Mouse (Mus musculus): ENCODE data around the gene Bnipl. TPM values are rescaled to one million over a fixed set of nuclear protein-coding genes. Genes with fewer than 3 reads are reported as not detected.
A peak's percentile ranks its signal among the peaks of the same experiment; 100 is the strongest.

The Bnipl gene
- polyA plus RNA-seq, 1 experiment from 2014 or later = not detected

GRCm38 (mm10) chr3:95270766-95271364, 19.9 kb upstream of the Bnipl start:
- Histone ChIP-seq H3K36me3 (ENCODE audit: inconsistent target) (peaks cover 26% of the 10 kb centered on the region), H3K79me2 (ENCODE audit: inconsistent target) (peaks cover 48% of the 10 kb centered on the region; the same call in 1 of the 2 replicates), H3K27ac (no peak overlapping the region), H3K4me3 (ENCODE audit: inconsistent target) (no peak overlapping the region)
- WGBS (ENCODE audit: missing documents) = 97% methylated on average over 12 of the region's 12 CpGs

GRCm38 (mm10) chr3:95269789-95270188, 18.8 kb upstream of the Bnipl start:
- 98% methylated on average over 5 of the region's 5 CpGs for WGBS (ENCODE audit: missing documents)
- H3K36me3 ChIP-seq (ENCODE audit: inconsistent target) = peaks cover 26% of the 10 kb centered on the region

GRCm38 (mm10) chr3:95267855-95268254, 16.9 kb upstream of the Bnipl start:
- no peak overlapping the region for H3K27ac ChIP-seq
- H3K4me3 ChIP-seq (ENCODE audit: inconsistent target) = no peak overlapping the region
- H3K36me3 ChIP-seq (ENCODE audit: inconsistent target) = peaks cover 26% of the 10 kb centered on the region
- H3K79me2 ChIP-seq (ENCODE audit: inconsistent target) = peaks cover 20% of the 10 kb centered on the region; the same call in 1 of the 2 replicates

More at GRCm38 (mm10) chr3:95269789-95270188, 18.8 kb upstream of the Bnipl start:
- Histone ChIP-seq H3K4me3 (ENCODE audit: inconsistent target) (no peak overlapping the region), H3K79me2 (ENCODE audit: inconsistent target) (peaks cover 37% of the 10 kb centered on the region; the same call in 1 of the 2 replicates), H3K27ac (no peak overlapping the region)

- peaks cover 30% of the 10 kb centered on the region for H3K36me3 ChIP-seq (ENCODE audit: inconsistent target)
- H3K4me3 ChIP-seq (ENCODE audit: inconsistent target) = no peak overlapping the region
- 94% methylated on average over 3 of the region's 3 CpGs for WGBS (ENCODE audit: missing documents)
- H3K27ac ChIP-seq = no peak overlapping the region
- H3K79me2 ChIP-seq (ENCODE audit: inconsistent target) = peaks cover 4% of the 10 kb centered on the region; the same call in 1 of the 2 replicates
These were observed 15.1 kb upstream of the Bnipl start for GRCm38 (mm10) chr3:95266052-95266451.

GRCm38 (mm10) chr3:95264724-95265123, 13.7 kb upstream of the Bnipl start:
- peaks cover 30% of the 10 kb centered on the region for H3K36me3 ChIP-seq (ENCODE audit: inconsistent target)
- 87% methylated on average over 1 of the region's 1 CpGs for WGBS (ENCODE audit: missing documents)
- H3K79me2 ChIP-seq (ENCODE audit: inconsistent target) = no peaks in the 10 kb centered on the region; the same call in 1 of the 2 replicates

GRCm38 (mm10) chr3:95263089-95263739, 12.2 kb upstream of the Bnipl start:
- peak overlapping the region; percentile 46 for H3K27ac ChIP-seq
- peaks cover 42% of the 10 kb centered on the region for H3K36me3 ChIP-seq (ENCODE audit: inconsistent target)
- no peak overlapping the region for H3K4me3 ChIP-seq (ENCODE audit: inconsistent target)
- no peaks in the 10 kb centered on the region for H3K79me2 ChIP-seq (ENCODE audit: inconsistent target)
- WGBS (ENCODE audit: missing documents) = 32% methylated on average over 11 of the region's 11 CpGs

More at GRCm38 (mm10) chr3:95264724-95265123, 13.7 kb upstream of the Bnipl start:
- Histone ChIP-seq H3K27ac (no peak overlapping the region), H3K4me3 (ENCODE audit: inconsistent target) (no peak overlapping the region)

- 91% methylated on average over 4 of the region's 4 CpGs for WGBS (ENCODE audit: missing documents)
These were observed 11.0 kb upstream of the Bnipl start for GRCm38 (mm10) chr3:95261975-95262374.

GRCm38 (mm10) chr3:95256931-95257330, 5.9 kb upstream of the Bnipl start:
- H3K4me3 ChIP-seq (ENCODE audit: inconsistent target) = no peak overlapping the region
- no peaks in the 10 kb centered on the region for H3K79me2 ChIP-seq (ENCODE audit: inconsistent target)
- no peak overlapping the region for H3K27ac ChIP-seq
- peaks cover 65% of the 10 kb centered on the region for H3K36me3 ChIP-seq (ENCODE audit: inconsistent target)
- WGBS (ENCODE audit: missing documents) = 92% methylated on average over 5 of the region's 5 CpGs

More at GRCm38 (mm10) chr3:95261975-95262374, 11.0 kb upstream of the Bnipl start:
- Histone ChIP-seq H3K36me3 (ENCODE audit: inconsistent target) (peaks cover 41% of the 10 kb centered on the region), H3K27ac (no peak overlapping the region), H3K4me3 (ENCODE audit: inconsistent target) (no peak overlapping the region), H3K79me2 (ENCODE audit: inconsistent target) (no peaks in the 10 kb centered on the region)

- Histone ChIP-seq H3K79me2 (ENCODE audit: inconsistent target) (no peaks in the 10 kb centered on the region), H3K27ac (no peak overlapping the region), H3K4me3 (ENCODE audit: inconsistent target) (no peak overlapping the region), H3K36me3 (ENCODE audit: inconsistent target) (peaks cover 22% of the 10 kb centered on the region; the same call in 1 of the 2 replicates)
- WGBS (ENCODE audit: missing documents) = 95% methylated on average over 5 of the region's 5 CpGs
These were observed 632 bp downstream of the Bnipl start for GRCm38 (mm10) chr3:95250361-95250760.

GRCm38 (mm10) chr3:95247660-95248336, 3.2 kb downstream of the Bnipl start:
- no peak overlapping the region for H3K4me3 ChIP-seq (ENCODE audit: inconsistent target)
- H3K79me2 ChIP-seq (ENCODE audit: inconsistent target) = no peaks in the 10 kb centered on the region
- no peak overlapping the region for H3K27ac ChIP-seq
- WGBS (ENCODE audit: missing documents) = 78% methylated on average over 1 of the region's 1 CpGs
- H3K36me3 ChIP-seq (ENCODE audit: inconsistent target) = peaks cover under 1% of the 10 kb centered on the region; the same call in 1 of the 2 replicates

GRCm38 (mm10) chr3:95246465-95247231, 4.3 kb downstream of the Bnipl start:
- Histone ChIP-seq H3K36me3 (ENCODE audit: inconsistent target) (no peaks in the 10 kb centered on the region), H3K79me2 (ENCODE audit: inconsistent target) (no peaks in the 10 kb centered on the region), H3K27ac (no peak overlapping the region), H3K4me3 (ENCODE audit: inconsistent target) (no peak overlapping the region)
- 93% methylated on average over 5 of the region's 5 CpGs for WGBS (ENCODE audit: missing documents)

GRCm38 (mm10) chr3:95243086-95243485, 7.9 kb downstream of the Bnipl start:
- WGBS (ENCODE audit: missing documents) = 86% methylated on average over 2 of the region's 2 CpGs
- Histone ChIP-seq H3K27ac (no peak overlapping the region), H3K36me3 (ENCODE audit: inconsistent target) (no peaks in the 10 kb centered on the region), H3K4me3 (ENCODE audit: inconsistent target) (no peak overlapping the region), H3K79me2 (ENCODE audit: inconsistent target) (no peaks in the 10 kb centered on the region)

GRCm38 (mm10) chr3:95241498-95241897, 9.5 kb downstream of the Bnipl start, which contains the start of gene Gm128:
Gene Gm128, minus strand, starts transcription at chr3:95241598.
- H3K79me2 ChIP-seq (ENCODE audit: inconsistent target) = no peaks in the 10 kb centered on the region
- H3K27ac ChIP-seq = no peak within 1 kb of the TSS
- 86% methylated on average over 7 of the region's 7 CpGs for WGBS (ENCODE audit: missing documents)
- peaks cover 4% of the 10 kb centered on the region; the same call in 1 of the 2 replicates for H3K36me3 ChIP-seq (ENCODE audit: inconsistent target)
- no peak within 1 kb of the TSS for H3K4me3 ChIP-seq (ENCODE audit: inconsistent target)

- H3K27ac ChIP-seq = no peak overlapping the region
- 78% methylated on average over 17 of the region's 17 CpGs for WGBS (ENCODE audit: missing documents)
- H3K79me2 ChIP-seq (ENCODE audit: inconsistent target) = peaks cover 2% of the 10 kb centered on the region; the same call in 1 of the 2 replicates
- H3K36me3 ChIP-seq (ENCODE audit: inconsistent target) = peaks cover 10% of the 10 kb centered on the region
- no peak overlapping the region for H3K4me3 ChIP-seq (ENCODE audit: inconsistent target)
These were observed 10.1 kb downstream of the Bnipl start for GRCm38 (mm10) chr3:95240900-95241299.

All from macrophage (primary cell).